Mouse (Mus musculus): ENCODE measurements at regions not wholly inside any gene's neighbourhood (a gene's known extent, or its start where the extent isn't known, plus 50 kb on each side); places are given as distances from the start of the nearest gene placed in this dataset.

DNA sequence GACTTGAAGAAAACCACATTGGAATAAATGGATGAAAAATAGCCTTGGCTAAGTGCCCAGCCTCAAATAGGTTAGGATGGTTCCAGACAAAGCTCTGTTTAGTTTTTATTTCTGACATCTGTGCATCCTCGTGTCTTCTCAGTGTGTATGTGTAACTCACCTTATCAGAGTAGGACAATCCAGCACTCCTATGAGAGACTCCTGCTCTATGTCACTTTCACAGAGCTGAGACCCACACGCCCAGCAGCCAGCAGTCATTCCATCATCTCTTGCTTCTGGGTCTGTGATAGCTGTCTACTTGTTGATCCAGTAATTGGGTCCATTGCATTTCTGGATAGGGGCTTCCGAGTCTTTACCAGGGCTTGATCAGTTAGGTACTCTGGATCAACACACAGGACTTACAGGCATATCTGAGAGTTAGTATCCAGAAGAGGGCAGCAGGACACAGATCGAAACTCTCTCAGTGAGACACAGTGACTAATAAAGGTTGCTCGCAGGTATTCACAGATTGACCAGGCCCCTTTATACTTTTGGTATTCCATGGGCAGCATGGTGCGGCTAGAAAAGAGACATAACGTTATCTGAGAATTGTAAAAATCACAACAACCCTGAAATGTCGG, 286.3 kb upstream of the Fam92a start:
- in situ Hi-C loops (cut with MboI, MseI) = no loop called here

GRCm38 (mm10) chr4:12452086-12452485, 280.3 kb upstream of the Fam92a start:
- in situ Hi-C loops (cut with MboI, MseI) = no loop called here

DNA sequence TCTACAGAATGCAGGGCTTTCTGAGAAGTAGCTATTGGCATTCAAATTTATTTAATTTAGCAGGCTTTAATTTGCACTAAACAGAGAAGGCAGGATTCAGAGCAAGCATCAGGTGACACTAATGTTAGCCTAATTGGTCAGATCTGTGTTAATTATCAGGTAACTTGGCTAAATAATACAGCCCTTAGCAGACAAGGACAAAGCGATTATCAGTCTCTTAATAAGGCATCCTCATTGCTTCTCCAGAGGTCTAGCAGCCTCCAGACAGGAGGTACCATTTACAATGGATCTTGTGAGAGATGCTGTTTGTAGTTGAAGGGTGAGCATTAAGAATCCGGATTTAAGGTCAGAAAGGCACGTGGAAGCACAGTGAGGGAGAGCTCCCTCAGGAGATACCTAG, 253.7 kb upstream of the Fam92a start:
- in situ Hi-C loops (cut with MboI, MseI) = no loop called here

DNA sequence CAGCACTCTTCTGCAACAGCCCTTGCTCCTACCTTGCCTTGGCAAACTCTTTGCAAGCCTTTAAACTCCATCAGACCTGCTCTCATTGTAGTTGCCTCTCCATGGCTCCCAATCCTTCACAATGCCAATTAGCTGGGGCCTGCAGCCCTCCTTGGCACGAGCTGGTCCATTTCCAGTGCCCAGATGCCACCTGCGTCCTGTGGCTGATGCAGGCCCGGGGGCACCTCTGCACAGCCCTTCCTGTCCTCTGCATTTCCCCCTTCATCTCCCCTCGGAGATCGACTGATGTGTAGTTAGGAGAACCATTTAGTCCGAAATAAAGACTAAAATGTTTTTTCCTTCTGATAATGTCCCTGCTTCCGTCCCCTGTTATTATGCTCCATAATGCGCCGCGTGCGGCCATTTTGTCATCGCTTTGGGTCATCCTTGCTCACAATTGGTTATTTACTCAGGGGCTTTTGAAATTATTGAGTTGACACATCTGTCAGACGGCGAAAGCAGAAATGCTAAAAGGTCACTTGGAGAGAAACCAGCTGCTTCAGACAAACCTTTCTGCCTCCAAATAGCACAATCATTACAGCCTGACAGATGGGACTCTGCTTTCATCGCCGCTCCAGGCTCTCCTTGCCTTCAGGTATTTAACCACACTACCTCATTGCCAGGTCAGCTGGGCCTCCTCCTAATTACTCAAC, 250.0 kb upstream of the Fam92a start:
- in situ Hi-C loops (cut with MboI, MseI) = no loop called here

GRCm38 (mm10) chr4:12418086-12418485, 246.3 kb upstream of the Fam92a start:
- in situ Hi-C loops (cut with MboI, MseI) = no loop called here

GRCm38 (mm10) chr4:12395344-12395743, 223.5 kb upstream of the Fam92a start:
- in situ Hi-C loops (cut with MboI, MseI) = no loop called here

GRCm38 (mm10) chr4:12376797-12377570, 205.2 kb upstream of the Fam92a start:
- in situ Hi-C loops (cut with MboI, MseI) = loop anchor here (10.0 kb wide), 1 partner anchor 758 kb away; no protein-coding TSS in a partner anchor

GRCm38 (mm10) chr4:12369551-12369950, 197.7 kb upstream of the Fam92a start:
- in situ Hi-C loops (cut with MboI, MseI) = no loop called here

GRCm38 (mm10) chr4:12356992-12357634, 185.3 kb upstream of the Fam92a start:
- in situ Hi-C loops (cut with MboI, MseI) = no loop called here

DNA sequence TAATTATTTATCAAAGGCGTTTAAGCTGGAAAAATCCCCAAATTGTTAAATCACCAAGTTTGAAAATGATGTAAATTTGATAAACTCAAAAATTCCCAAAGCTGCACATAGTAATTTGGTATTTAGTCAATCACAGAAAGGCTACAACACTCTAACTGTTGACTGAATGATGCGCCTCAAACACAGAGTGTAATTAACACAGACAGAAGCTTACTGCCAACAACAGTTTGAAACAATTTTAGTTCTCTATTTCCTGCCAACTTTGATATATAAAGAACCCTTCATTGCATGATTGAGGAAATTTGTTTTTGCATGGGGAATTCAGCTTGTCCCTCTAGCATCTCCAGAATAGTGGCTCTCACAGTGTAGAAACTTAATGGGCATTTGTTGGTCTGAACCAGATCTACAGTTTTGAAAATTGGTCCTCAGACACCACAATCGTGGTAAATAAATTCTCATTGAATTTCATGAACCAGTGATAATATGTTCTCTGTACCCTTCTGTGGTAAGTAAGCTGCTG, 181.6 kb upstream of the Fam92a start:
- in situ Hi-C loops (cut with MboI, MseI) = no loop called here

DNA sequence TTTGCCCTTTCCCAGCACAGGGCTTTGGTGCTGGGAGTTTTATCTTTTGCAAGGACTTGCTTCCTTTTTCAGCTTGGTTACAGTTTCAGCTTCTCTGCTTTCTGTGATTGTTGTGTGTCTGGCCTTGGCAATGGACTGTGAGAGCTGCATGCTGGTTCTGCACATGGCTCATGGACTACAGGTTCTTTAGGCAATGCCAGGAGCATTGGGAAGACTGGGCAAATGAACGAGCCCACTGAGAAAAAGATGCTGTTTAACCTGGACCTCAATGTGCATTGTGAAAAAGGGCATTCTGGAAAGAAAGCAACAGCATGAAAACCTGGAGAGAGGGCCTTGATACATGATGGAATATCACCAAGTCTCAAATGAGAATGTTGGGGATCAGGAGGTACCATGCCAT, 167.4 kb upstream of the Fam92a start:
- in situ Hi-C loops (cut with MboI, MseI) = no loop called here

DNA sequence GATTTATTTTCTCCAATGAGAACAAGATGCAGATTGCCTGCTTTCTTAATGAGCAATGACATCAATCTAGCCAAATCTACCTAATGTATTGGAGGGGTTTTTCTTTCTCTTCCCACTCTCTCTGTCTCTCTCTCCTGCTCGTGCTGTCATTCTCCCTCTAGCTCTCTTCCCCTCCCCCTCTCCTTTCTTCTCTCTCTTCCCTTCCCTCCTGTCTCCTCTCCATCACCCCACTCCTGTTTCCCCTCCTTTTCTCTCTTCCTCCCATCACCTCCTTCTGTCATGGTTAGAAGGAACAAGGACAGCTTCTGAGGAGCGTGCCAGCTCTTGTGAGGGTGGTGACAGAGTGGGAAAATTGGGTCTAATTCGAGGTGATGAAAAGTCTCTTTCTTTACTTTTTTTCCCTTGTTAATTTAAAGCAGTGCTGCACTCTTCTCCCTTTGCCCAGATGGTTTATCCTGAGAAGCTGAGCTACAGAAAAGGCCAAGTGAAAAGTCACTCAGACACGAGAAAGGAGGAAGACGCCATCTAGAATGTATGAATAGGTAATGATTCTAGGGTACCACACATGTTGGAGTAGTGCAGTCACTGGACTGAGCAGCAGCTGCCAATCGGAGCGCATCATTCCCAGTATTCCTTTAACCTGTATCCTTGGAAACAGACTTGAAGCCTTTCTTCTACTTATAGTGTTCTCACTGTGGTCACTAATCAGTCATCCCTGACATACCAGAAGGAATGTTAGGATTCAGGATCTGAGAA, 163.2 kb upstream of the Fam92a start:
- in situ Hi-C loops (cut with MboI, MseI) = no loop called here

- in situ Hi-C loops (cut with MboI, MseI) = no loop called here
These were observed 162.6 kb upstream of the Fam92a start for GRCm38 (mm10) chr4:12334429-12334828.

GRCm38 (mm10) chr4:12316024-12316423, 144.2 kb upstream of the Fam92a start:
- in situ Hi-C loops (cut with MboI, MseI) = no loop called here

GRCm38 (mm10) chr4:12308332-12308731, 136.5 kb upstream of the Fam92a start:
- in situ Hi-C loops (cut with MboI, MseI) = no loop called here

DNA sequence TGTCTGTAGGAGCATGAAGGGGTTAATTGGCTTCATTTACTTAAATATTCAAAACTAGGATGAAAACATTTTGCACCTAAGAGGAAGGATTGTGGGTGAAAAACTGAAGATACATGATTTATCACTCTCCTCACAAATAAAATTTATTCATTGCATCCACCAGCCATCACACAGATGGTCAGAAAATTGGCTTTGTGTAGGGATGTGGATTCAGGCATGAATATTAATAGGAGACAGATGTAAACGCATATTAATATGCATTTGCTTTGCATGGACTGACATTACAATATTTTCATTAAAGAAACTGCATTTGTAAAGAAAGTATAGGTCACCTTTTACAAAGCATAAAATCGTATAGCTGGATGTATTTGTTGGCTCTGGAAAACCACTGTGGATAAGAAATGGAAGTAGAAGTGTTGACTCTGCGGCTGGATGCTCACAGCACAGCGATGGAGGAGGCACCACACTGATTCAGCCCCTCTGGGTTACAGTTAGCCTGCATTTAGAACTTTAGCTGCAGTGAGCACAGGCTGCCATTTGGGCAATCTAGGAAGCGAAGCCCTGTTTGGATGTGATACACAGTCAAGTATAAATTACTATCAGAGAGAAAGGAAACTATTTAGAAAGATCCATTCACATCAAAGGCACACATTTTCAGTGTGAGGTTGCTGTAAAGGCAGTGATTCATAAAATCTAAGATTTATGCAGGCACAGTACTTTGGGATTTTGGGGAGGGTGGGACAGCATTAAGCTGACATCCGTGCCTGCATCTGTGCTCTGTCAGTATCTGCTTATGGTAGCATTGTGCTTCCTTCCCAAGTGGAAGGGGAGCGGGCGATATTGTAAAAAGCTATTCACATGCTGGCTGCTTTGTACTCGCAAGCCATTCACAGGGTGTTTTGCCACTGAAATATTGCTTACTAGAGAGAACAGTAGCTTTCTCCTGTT, 135.1 kb upstream of the Fam92a start:
- in situ Hi-C loops (cut with MboI, MseI) = no loop called here

DNA sequence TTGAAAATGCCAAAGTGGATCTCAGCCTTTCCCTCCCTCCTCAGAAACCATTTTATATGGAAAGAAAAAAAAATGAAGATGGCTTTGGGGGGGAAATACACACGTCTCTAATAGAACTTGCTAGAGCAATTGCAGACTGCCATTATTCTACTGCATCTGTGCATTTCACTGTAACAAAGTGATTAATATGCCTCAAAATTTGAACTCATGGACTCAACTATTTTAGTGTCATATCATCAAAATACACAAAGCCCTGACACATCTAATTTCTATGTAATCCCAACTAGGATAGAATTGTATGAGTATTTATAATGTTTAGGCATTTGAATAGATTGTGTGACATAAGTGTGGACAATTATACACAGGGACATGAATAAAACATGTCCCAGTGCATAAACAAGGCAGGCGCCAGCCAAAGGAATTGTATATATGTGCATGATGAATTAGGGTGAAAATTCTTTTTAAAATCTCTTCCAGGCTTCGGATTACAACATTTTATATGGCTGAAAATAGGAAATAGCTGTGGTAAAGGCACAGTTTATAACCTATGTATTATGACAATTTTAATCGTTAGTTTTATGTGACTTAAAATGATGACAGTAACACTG, 115.4 kb upstream of the Fam92a start:
- in situ Hi-C loops (cut with MboI, MseI) = no loop called here

DNA sequence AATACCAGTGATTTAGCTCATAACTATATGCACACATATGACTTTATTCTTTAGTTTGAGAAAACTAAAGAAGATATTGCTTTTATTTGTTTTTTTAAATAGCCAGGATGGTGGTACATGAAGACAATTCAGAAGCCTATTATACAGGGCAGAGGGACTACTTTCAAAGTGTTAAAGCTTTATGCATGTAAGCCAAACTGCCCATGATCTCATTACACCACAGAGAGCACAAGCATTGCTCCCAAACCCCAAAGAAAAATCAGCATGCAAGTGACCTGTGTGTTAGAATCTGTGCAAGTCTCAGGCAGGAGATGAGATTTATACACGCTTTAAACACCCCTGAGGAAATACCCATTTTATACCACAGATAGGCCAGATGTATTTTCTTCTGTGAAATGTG, 114.6 kb upstream of the Fam92a start:
- in situ Hi-C loops (cut with MboI, MseI) = no loop called here

DNA sequence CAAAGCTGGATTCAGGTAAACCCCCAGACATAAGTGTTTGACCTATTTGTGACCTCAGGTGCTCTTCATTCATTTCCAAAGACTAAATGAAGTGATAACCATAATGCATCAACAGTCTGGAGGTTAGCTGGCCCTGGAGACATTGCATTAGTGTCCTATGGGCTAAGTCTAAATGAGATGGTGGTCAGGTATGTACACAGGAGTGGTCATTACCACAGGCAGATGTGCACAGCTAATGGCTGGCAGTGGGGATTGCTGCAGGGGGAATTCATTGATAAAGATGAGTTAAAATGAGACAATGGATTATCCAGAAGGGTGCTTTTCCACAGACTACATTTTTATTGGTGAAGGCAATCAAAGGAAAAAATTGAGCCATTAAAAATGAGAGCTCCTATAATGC, 114.2 kb upstream of the Fam92a start:
- in situ Hi-C loops (cut with MboI, MseI) = no loop called here

DNA sequence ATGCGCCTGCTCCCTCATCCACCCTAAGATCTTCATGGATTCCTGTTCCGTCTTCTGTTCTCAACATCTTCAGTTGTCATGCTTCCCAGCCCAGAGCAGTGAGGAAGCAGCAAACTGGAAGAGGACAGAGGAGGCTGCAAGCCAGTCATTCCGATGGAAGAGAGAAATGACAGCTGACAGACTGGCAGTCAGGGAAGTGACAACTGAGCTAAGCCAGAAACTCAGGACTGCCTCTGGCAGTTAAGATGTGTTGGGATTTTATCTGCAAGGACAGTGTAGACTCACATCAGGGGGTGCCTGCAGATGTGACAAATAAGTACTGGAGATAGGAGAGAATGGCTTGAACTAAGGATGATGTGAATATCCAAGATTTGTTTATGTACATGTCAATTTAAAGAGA, 106.1 kb upstream of the Fam92a start:
- in situ Hi-C loops (cut with MboI, MseI) = no loop called here
